Mouse (Mus musculus) MEL (cell line): ENCODE results near the gene Samd10. TPM values are rescaled to one million over a fixed set of nuclear protein-coding genes. Genes with fewer than 3 reads are reported as not detected.

Experiments used
- DNase-seq: peaks from one replicate; pipeline ENCODE4 v3.0.0; 2011; ENCODE audit warnings: low read depth, low spot score
- H3K27ac ChIP-seq: 2 replicates; pipeline ENCODE4 v1.5.1; 2012; ENCODE audit warnings: low read depth, mild to moderate bottlenecking, control low read depth, low read length, moderate library complexity; ENCODE audit not compliant: control insufficient read depth
- H3K27me3 ChIP-seq, 2 experiments: fragments of 150-350 bp in 1 of 2; sonication (generic) in 1 of 2; 2 replicates each; pipeline ENCODE4 v1.6.1; 2012; ENCODE audit warnings: low read length in 2 of 2, mild to moderate bottlenecking in 2 of 2, improper control_type of control experiment in 1 of 2, moderate library complexity in 1 of 2; ENCODE audit not compliant: insufficient read depth in 2 of 2, control insufficient read depth in 1 of 2
- H3K36me3 ChIP-seq, 2 experiments: 2 replicates each; pipeline ENCODE4 v1.6.1; 2012 to 2014; ENCODE audit warnings: low read length in 2 of 2, improper control_type of control experiment in 1 of 2, inconsistent platforms in 1 of 2, mild to moderate bottlenecking in 1 of 2; ENCODE audit not compliant: insufficient read depth in 2 of 2, control insufficient read depth in 1 of 2
- H3K4me1 ChIP-seq, 2 experiments: fragments of 150-350 bp in 1 of 2; sonication (generic) in 1 of 2; 2 replicates each; pipeline ENCODE4 v1.6.1; 2012; ENCODE audit warnings: low read length in 2 of 2, improper control_type of control experiment in 1 of 2, mild to moderate bottlenecking in 1 of 2; ENCODE audit not compliant: insufficient read depth in 2 of 2, control insufficient read depth in 1 of 2
- H3K4me3 ChIP-seq, 2 experiments: fragments of 150-350 bp in 1 of 2; sonication (generic) in 1 of 2; 2 replicates each; pipeline ENCODE4 v1.5.1; 2012; ENCODE audit warnings: low read depth in 2 of 2, low read length in 2 of 2, mild to moderate bottlenecking in 2 of 2, moderate library complexity in 2 of 2, control low read depth in 1 of 2, improper control_type of control experiment in 1 of 2; ENCODE audit not compliant: control insufficient read depth in 1 of 2, insufficient read depth in 1 of 2
- H3K79me2 ChIP-seq: 2 replicates; pipeline ENCODE4 v1.6.1; 2012; ENCODE audit warnings: mild to moderate bottlenecking, low read length, moderate library complexity; ENCODE audit not compliant: control insufficient read depth, poor library complexity, insufficient read depth
- H3K9ac ChIP-seq: 2 replicates; pipeline ENCODE4 v1.6.1; 2012; ENCODE audit warnings: low read depth, mild to moderate bottlenecking, control low read depth, low read length, moderate library complexity; ENCODE audit not compliant: control insufficient read depth, poor library complexity, severe bottlenecking
- H3K9me3 ChIP-seq: fragments of 150-350 bp; sonication (generic); replicated peaks from 2 replicates; pipeline ENCODE4 v1.6.1; 2012; ENCODE audit warnings: mild to moderate bottlenecking, low read length, improper control_type of control experiment, moderate library complexity; ENCODE audit not compliant: insufficient read depth
- CHD1 ChIP-seq: IDR thresholded peaks from 2 replicates; pipeline ENCODE4 v1.6.1; 2012; ENCODE audit warnings: low read depth, mild to moderate bottlenecking, inconsistent platforms, low read length, improper control_type of control experiment
- CHD2 ChIP-seq: IDR thresholded peaks from 2 replicates; pipeline ENCODE4 v1.6.1; 2011; ENCODE audit warnings: low read length, improper control_type of control experiment
- CTCF ChIP-seq, 3 experiments: IDR thresholded peaks in 2 of 3; conservative IDR thresholded peaks in 1 of 3; 2 replicates each; pipeline ENCODE4 v1.5.1; 2011 to 2012; ENCODE audit warnings: low read length in 3 of 3, low read depth in 2 of 3, mild to moderate bottlenecking in 2 of 3, improper control_type of control experiment in 1 of 3, inconsistent platforms in 1 of 3, mixed read lengths in 1 of 3, moderate library complexity in 1 of 3; ENCODE audit not compliant: control insufficient read depth in 1 of 3, insufficient read depth in 1 of 3, poor library complexity in 1 of 3, severe bottlenecking in 1 of 3
- E2F4 ChIP-seq: IDR thresholded peaks from 2 replicates; pipeline ENCODE4 v1.6.1; 2011; ENCODE audit warnings: low read depth, low read length, improper control_type of control experiment, borderline replicate concordance
- ELF1 ChIP-seq: IDR thresholded peaks from 2 replicates; pipeline ENCODE4 v1.6.1; 2014; ENCODE audit warnings: low read depth, mild to moderate bottlenecking, inconsistent platforms, low read length, improper control_type of control experiment, moderate library complexity
- EP300 ChIP-seq, 2 experiments: IDR thresholded peaks; 2 replicates each; pipeline ENCODE4 v1.6.1; 2011; ENCODE audit warnings: improper control_type of control experiment in 2 of 2, low read length in 2 of 2, low read depth in 1 of 2, mild to moderate bottlenecking in 1 of 2
- ETS1 ChIP-seq: IDR thresholded peaks from 2 replicates; pipeline ENCODE4 v1.6.1; 2012; ENCODE audit warnings: low read depth, mild to moderate bottlenecking, inconsistent platforms, low read length, improper control_type of control experiment, moderate library complexity
- GABPA ChIP-seq: IDR thresholded peaks from 2 replicates; pipeline ENCODE4 v1.6.1; 2012; ENCODE audit warnings: low read depth, mild to moderate bottlenecking, inconsistent platforms, low read length, improper control_type of control experiment, moderate library complexity
- GATA1 ChIP-seq: IDR thresholded peaks from 2 replicates; pipeline ENCODE4 v1.6.1; 2011; ENCODE audit warnings: low read depth, low read length, improper control_type of control experiment
- HCFC1 ChIP-seq: IDR thresholded peaks from 2 replicates; pipeline ENCODE4 v1.6.1; 2012; ENCODE audit warnings: low read depth, mild to moderate bottlenecking, inconsistent platforms, low read length, improper control_type of control experiment, moderate library complexity
- JUND ChIP-seq: IDR thresholded peaks from 2 replicates; pipeline ENCODE4 v1.6.1; 2011; ENCODE audit warnings: low read depth, mild to moderate bottlenecking, improper control_type of control experiment, low read length
- MAFK ChIP-seq: IDR thresholded peaks from 2 replicates; pipeline ENCODE4 v1.6.1; 2011; ENCODE audit warnings: low read depth, mild to moderate bottlenecking, low read length, improper control_type of control experiment, borderline replicate concordance
- MAZ ChIP-seq: IDR thresholded peaks from 2 replicates; pipeline ENCODE4 v1.6.1; 2012; ENCODE audit warnings: low read depth, mild to moderate bottlenecking, inconsistent platforms, low read length, improper control_type of control experiment
- MEF2A ChIP-seq: IDR thresholded peaks from 2 replicates; pipeline ENCODE4 v1.6.1; 2014; ENCODE audit warnings: low read depth, mild to moderate bottlenecking, inconsistent platforms, low read length, improper control_type of control experiment; ENCODE audit not compliant: poor library complexity, insufficient replicate concordance, severe bottlenecking; ENCODE audit errors: extremely low read depth
- MYB ChIP-seq: IDR thresholded peaks from 2 replicates; pipeline ENCODE4 v1.6.1; 2011; ENCODE audit warnings: mild to moderate bottlenecking, low read depth, low read length, improper control_type of control experiment
- MYC ChIP-seq: IDR thresholded peaks from 2 replicates; pipeline ENCODE4 v1.6.1; 2011; ENCODE audit warnings: low read depth, mild to moderate bottlenecking, low read length, improper control_type of control experiment, moderate library complexity
- POLR2A ChIP-seq, 2 experiments: IDR thresholded peaks; 2 replicates each; pipeline ENCODE4 v1.6.1; 2011 to 2012; ENCODE audit warnings: low read length in 2 of 2, mild to moderate bottlenecking in 2 of 2, control low read depth in 1 of 2, improper control_type of control experiment in 1 of 2, low read depth in 1 of 2, moderate library complexity in 1 of 2; ENCODE audit not compliant: control insufficient read depth in 1 of 2, insufficient read depth in 1 of 2, poor library complexity in 1 of 2
- POLR2AphosphoS2 ChIP-seq: IDR thresholded peaks from 2 replicates; pipeline ENCODE4 v1.6.1; 2011; ENCODE audit warnings: low read length, improper control_type of control experiment
- POLR2AphosphoS5 ChIP-seq: IDR thresholded peaks from 2 replicates; pipeline ENCODE4 v1.6.1; 2012; ENCODE audit warnings: low read depth, borderline replicate concordance, mild to moderate bottlenecking, inconsistent platforms, low read length, moderate library complexity, mixed read lengths
- RCOR1 ChIP-seq: IDR thresholded peaks from 2 replicates; pipeline ENCODE4 v1.6.1; 2012; ENCODE audit warnings: low read depth, mild to moderate bottlenecking, inconsistent platforms, low read length, improper control_type of control experiment
- SMC3 ChIP-seq: IDR thresholded peaks from 2 replicates; pipeline ENCODE4 v1.6.1; 2011; ENCODE audit warnings: low read depth, low read length, improper control_type of control experiment
- TBP ChIP-seq: IDR thresholded peaks from 2 replicates; pipeline ENCODE4 v1.8.0; 2011; ENCODE audit warnings: low read depth, low read length, improper control_type of control experiment
- TCF12 ChIP-seq: IDR thresholded peaks from 2 replicates; pipeline ENCODE4 v1.6.1; 2014; ENCODE audit warnings: low read depth, mild to moderate bottlenecking, inconsistent platforms, low read length, improper control_type of control experiment, moderate library complexity
- UBTF ChIP-seq: IDR thresholded peaks from 2 replicates; pipeline ENCODE4 v1.6.1; 2012; ENCODE audit warnings: low read depth, mild to moderate bottlenecking, inconsistent platforms, low read length, improper control_type of control experiment, moderate library complexity, borderline replicate concordance; ENCODE audit not compliant: insufficient read depth
- USF1 ChIP-seq: IDR thresholded peaks from 2 replicates; pipeline ENCODE4 v1.6.1; 2014; ENCODE audit warnings: low read depth, mild to moderate bottlenecking, inconsistent platforms, low read length, improper control_type of control experiment, moderate library complexity
- ZMIZ1 ChIP-seq: IDR thresholded peaks from 2 replicates; pipeline ENCODE4 v1.6.1; 2012; ENCODE audit warnings: low read depth, mild to moderate bottlenecking, inconsistent platforms, low read length, improper control_type of control experiment, moderate library complexity
- polyA plus RNA-seq, 2 experiments: library from polyadenylated mRNA; stranded (reverse) in 1 of 2; unstranded in 1 of 2; fragments of >175 nt in 1 of 2; fragments of >200 nt in 1 of 2; gene quantifications; 2 replicates each; pipeline versions ENCODE4 v1.2.1 to v1.2.4; 2012; ENCODE audit warnings: low replicate concordance in 2 of 2, low read depth in 1 of 2; ENCODE audit not compliant: insufficient read length in 2 of 2, insufficient read depth in 1 of 2, missing spikeins in 1 of 2
- total RNA-seq: library from RNA; depleted of rRNA; stranded (reverse); fragments of 300-350 nt; gene quantifications from 2 replicates; pipeline ENCODE4 v1.2.3, GENCODE M21; 2012

The Samd10 gene
- total and polyA plus RNA-seq, 3 experiments, result 0.89 to 4.6 TPM; not detected in 1

DNA sequence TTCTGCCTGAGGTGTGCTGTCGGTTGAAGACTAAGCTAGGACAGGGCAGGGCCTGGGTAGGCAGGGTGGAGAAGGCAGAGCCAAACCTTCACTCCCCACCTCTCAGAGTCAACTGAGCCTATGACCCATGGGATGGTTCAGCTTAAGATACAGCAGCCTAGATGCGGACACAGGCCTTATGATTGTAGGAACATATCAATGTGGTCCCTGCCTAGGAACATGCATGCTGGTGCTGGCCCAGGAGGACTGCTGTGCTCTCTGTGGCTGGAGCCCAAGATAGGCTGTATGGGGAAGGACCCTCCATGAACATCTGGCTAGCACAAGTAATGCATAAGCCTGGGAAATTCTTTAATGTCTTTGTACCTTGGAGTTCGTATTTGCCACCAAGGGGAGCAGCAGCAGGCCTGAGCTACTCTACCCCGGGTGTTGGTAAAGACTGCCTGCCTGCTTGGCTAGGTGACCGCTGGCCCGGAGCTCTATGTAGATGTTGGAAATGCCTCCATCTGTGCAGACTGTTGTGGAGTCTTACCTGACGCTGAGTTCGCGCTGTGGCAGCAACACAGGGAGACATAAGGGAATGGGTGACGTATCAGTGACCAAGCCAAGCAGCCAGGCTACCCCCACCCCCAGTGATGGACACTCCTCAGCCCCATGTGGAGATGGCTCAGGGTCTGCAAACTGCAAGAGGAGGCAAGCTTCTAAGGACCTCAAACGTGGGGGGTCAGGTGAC lies 26.9 kb downstream of the Samd10 start:
- peaks cover 5 to 7% of the 10 kb centered on the region in 2 experiments; a peak in 3 of 4 replicates for H3K4me1 ChIP-seq
- no peaks in the 10 kb centered on the region for H3K9me3 ChIP-seq
- no peak overlapping the region for H3K27ac ChIP-seq
- DNase-seq, result no peak
- H3K79me2 ChIP-seq, result no peaks in the 10 kb centered on the region
- H3K36me3 ChIP-seq, result peaks cover 0 to 4% of the 10 kb centered on the region in 2 experiments; a peak in 2 of 4 replicates
- no peaks in the 10 kb centered on the region for H3K27me3 ChIP-seq
- no peak overlapping the region for H3K4me3 ChIP-seq
- no peak overlapping the region for H3K9ac ChIP-seq
- TF ChIP-seq HCFC1 (no peak), JUND (no peak), MEF2A (no peak), E2F4 (no peak), TCF12 (no peak), SMC3 (no peak), CHD1 (no peak), POLR2AphosphoS2 (no peak), EP300 (IDR thresholded peaks at IDR 0.05; ENCODE audit: low read depth in 1 of 2, low read length in 2 of 2) (no peak), GATA1 (no peak), ETS1 (no peak), RCOR1 (no peak), MYB (no peak), USF1 (no peak)
- TF ChIP-seq, all 39 proteins: peak for 0

DNA sequence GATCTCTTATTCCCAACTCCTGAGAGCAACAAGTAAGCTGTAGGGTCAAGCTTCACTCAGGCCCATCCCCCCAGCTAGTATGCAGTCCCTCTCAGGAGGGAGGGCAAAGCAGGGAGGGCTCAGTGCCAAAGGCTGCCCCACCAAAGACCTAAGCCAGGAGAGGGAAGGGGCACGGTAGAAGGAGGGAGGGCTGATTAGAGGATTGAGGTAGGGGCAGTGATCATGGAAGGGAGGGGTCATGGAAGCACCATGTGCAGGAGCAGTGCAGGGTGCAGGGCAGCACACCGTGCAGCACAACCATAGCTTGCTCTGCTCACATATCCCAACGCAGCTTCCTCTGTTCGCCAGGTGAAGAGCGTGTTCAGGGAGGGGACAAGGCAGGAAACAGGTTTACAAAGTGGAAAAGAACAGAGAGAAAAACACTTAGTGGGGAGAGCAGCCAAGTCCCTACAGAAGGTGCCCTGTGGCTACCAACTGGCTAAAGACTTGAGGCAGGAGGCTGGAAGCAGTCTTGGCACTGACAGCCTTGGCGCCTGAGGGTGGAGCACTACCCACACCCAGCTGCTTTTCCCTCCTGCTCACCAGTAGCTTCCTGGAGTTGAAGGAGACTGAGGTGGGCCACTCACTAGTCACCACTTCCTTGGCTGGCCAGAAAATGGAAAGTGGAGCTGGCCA lies 28.0 kb downstream of the Samd10 start:
- no peaks in the 10 kb centered on the region for H3K9me3 ChIP-seq
- H3K27ac ChIP-seq, result no peak overlapping the region
- H3K4me1 ChIP-seq, result no peaks in the 10 kb centered on the region
- DNase-seq, result no peak
- H3K79me2 ChIP-seq, result no peaks in the 10 kb centered on the region
- TF ChIP-seq MAZ (no peak), ELF1 (no peak), CHD1 (no peak), RCOR1 (no peak), GABPA (no peak), MAFK (no peak), TBP (no peak), JUND (no peak), CHD2 (no peak), ZMIZ1 (no peak), EP300 (IDR thresholded peaks at IDR 0.05; ENCODE audit: low read depth in 1 of 2, low read length in 2 of 2) (no peak), POLR2A (IDR thresholded peaks at IDR 0.05; ENCODE audit: control insufficient read depth in 1 of 2, insufficient read depth in 1 of 2, low read depth in 1 of 2, low read length in 2 of 2, poor library complexity in 1 of 2) (no peak), UBTF (no peak), POLR2AphosphoS5 (no peak), MYB (no peak), MYC (no peak), POLR2AphosphoS2 (no peak), CTCF (IDR thresholded peaks at IDR 0.05 in 2 of 3, conservative IDR thresholded peaks at IDR 0.05 in 1 of 3; ENCODE audit: control insufficient read depth in 1 of 3, insufficient read depth in 1 of 3, low read depth in 2 of 3, low read length in 3 of 3, poor library complexity in 1 of 3, severe bottlenecking in 1 of 3) (no peak)
- H3K27me3 ChIP-seq, result no peaks in the 10 kb centered on the region
- no peak overlapping the region for H3K9ac ChIP-seq
- H3K4me3 ChIP-seq, result no peak overlapping the region
- H3K36me3 ChIP-seq, result no peaks in the 10 kb centered on the region
